Mouse (Mus musculus) v-Abl transformed pro-B cells (cell line): ENCODE results near the gene Lin7c.

Experiments
- in situ Hi-C, 2 experiments: fragments of 400-800 bp; cut with MboI; formaldehyde crosslinking; loops; one replicate each; pipeline ENCODE4 v1.15.1; 2025; ENCODE audit not compliant: unreplicated experiment in 2 of 2

Lin7c gene

GRCm38 (mm10) chr2:109914601-109915000 lies 23.9 kb downstream of the Lin7c start:
- in situ Hi-C loops = loop anchor here in 1 of 2 experiments (5.0 kb wide), 1 partner anchor 1143 kb away; no protein-coding TSS in a partner anchor

GRCm38 (mm10) chr2:109916782-109917495 lies 26.3 kb downstream of the Lin7c start:
- in situ Hi-C loops = no loop called here

GRCm38 (mm10) chr2:109917496-109918413 lies 27.1 kb downstream of the Lin7c start, which contains the start of gene Lgr4:
Lgr4 (plus strand) TSS chr2:109917647.
- in situ Hi-C loops = no loop called here

- in situ Hi-C loops = no loop called here
Measured at GRCm38 (mm10) chr2:109918592-109919262, 28.1 kb downstream of the Lin7c start.

GRCm38 (mm10) chr2:109920471-109920870 lies 29.8 kb downstream of the Lin7c start:
- in situ Hi-C loops = no loop called here

- in situ Hi-C loops = no loop called here
Measured at GRCm38 (mm10) chr2:109921298-109922035, 30.8 kb downstream of the Lin7c start.

GRCm38 (mm10) chr2:109922306-109922705 lies 31.7 kb downstream of the Lin7c start:
- in situ Hi-C loops = no loop called here

- in situ Hi-C loops = no loop called here
Measured at GRCm38 (mm10) chr2:109923031-109923430, 32.4 kb downstream of the Lin7c start.

- in situ Hi-C loops = no loop called here
Measured at GRCm38 (mm10) chr2:109923945-109924344, 33.3 kb downstream of the Lin7c start.

GRCm38 (mm10) chr2:109926984-109927383 lies 36.3 kb downstream of the Lin7c start:
- in situ Hi-C loops = no loop called here

- in situ Hi-C loops = no loop called here
Measured at GRCm38 (mm10) chr2:109927446-109927845, 36.8 kb downstream of the Lin7c start.

GRCm38 (mm10) chr2:109927876-109928275 lies 37.2 kb downstream of the Lin7c start:
- in situ Hi-C loops = no loop called here

GRCm38 (mm10) chr2:109928791-109929190 lies 38.1 kb downstream of the Lin7c start:
- in situ Hi-C loops = no loop called here

- in situ Hi-C loops = no loop called here
Measured at GRCm38 (mm10) chr2:109929256-109929655, 38.6 kb downstream of the Lin7c start.

- in situ Hi-C loops = no loop called here
Measured at GRCm38 (mm10) chr2:109930366-109930765, 39.7 kb downstream of the Lin7c start.

- in situ Hi-C loops = no loop called here
Measured at GRCm38 (mm10) chr2:109930771-109931170, 40.1 kb downstream of the Lin7c start.

GRCm38 (mm10) chr2:109931978-109932780 lies 41.5 kb downstream of the Lin7c start:
- in situ Hi-C loops = no loop called here

GRCm38 (mm10) chr2:109933151-109933550 lies 42.5 kb downstream of the Lin7c start:
- in situ Hi-C loops = no loop called here

GRCm38 (mm10) chr2:109934086-109934485 lies 43.4 kb downstream of the Lin7c start:
- in situ Hi-C loops = no loop called here
